Mouse (Mus musculus) lung, embryonic 15.5 days (tissue): ENCODE results near the gene Wdsub1. TPM values are rescaled to one million over a fixed set of nuclear protein-coding genes. Genes with fewer than 3 reads are reported as not detected.

Experiments
- ATAC-seq: fragments of 200-750 bp; cut with Nextera tagmentation; 2 replicates; pipeline ENCODE4 v1.8.0; 2017; ENCODE audit warnings: moderate number of reproducible peaks, borderline replicate concordance; ENCODE audit not compliant: low FRiP score, low TSS enrichment; ENCODE audit errors: extremely low read depth
- H3K27ac ChIP-seq: fragments of 300-500 bp; sonication (generic); 2 replicates; pipeline ENCODE4 v1.5.1; 2015; ENCODE audit warnings: moderate library complexity, mild to moderate bottlenecking, inconsistent platforms
- H3K27me3 ChIP-seq: fragments of 300-500 bp; sonication (generic); 2 replicates; pipeline ENCODE4 v1.6.1; 2015; ENCODE audit warnings: inconsistent platforms
- H3K36me3 ChIP-seq: fragments of 300-500 bp; sonication (generic); 2 replicates; pipeline ENCODE4 v1.6.1; 2015; ENCODE audit warnings: inconsistent platforms
- H3K4me1 ChIP-seq: fragments of 300-500 bp; sonication (generic); 2 replicates; pipeline ENCODE4 v1.6.1; 2015; ENCODE audit warnings: inconsistent platforms
- H3K4me2 ChIP-seq: fragments of 300-500 bp; sonication (generic); 2 replicates; pipeline ENCODE4 v1.6.1; 2015; ENCODE audit warnings: inconsistent platforms, mild to moderate bottlenecking, moderate library complexity
- H3K4me3 ChIP-seq: fragments of 300-500 bp; sonication (generic); 2 replicates; pipeline ENCODE4 v1.5.1; 2015; ENCODE audit warnings: mild to moderate bottlenecking, inconsistent platforms
- H3K9ac ChIP-seq: fragments of 300-500 bp; sonication (generic); 2 replicates; pipeline ENCODE4 v1.6.1; 2015; ENCODE audit warnings: inconsistent platforms
- H3K9me3 ChIP-seq: fragments of 300-500 bp; sonication (generic); 2 replicates; pipeline ENCODE4 v1.6.1; 2016; ENCODE audit warnings: inconsistent platforms
- WGBS: fragments of 180-500 bp; shearing (Covaris S2); methylation state at CpG from one replicate; pipeline ENCODE4 v1.1.7; 2015; 5-methylcytosine and 5-hydroxymethylcytosine counted together
- polyA plus RNA-seq: library from polyadenylated mRNA; unstranded; fragments of >200 nt; fragmentation: Nextera tagmentation; extraction: Ambion mirVana; gene quantifications from 2 replicates; pipeline ENCODE4 v1.2.1, GENCODE M21; 2015

Wdsub1 gene
- polyA plus RNA-seq, 1 experiment from 2014 or later: 35.6 TPM

- 70% methylated on average over 8 of the region's 8 CpGs for WGBS
- no peak overlapping the region for H3K4me2 ChIP-seq
- H3K4me3 ChIP-seq: no peak overlapping the region
- H3K9me3 ChIP-seq: no peaks in the 10 kb centered on the region
- peaks cover 31% of the 10 kb centered on the region for H3K36me3 ChIP-seq
- H3K9ac ChIP-seq: no peak overlapping the region
- H3K27me3 ChIP-seq: no peaks in the 10 kb centered on the region
- H3K4me1 ChIP-seq: 0 out of 2 replicates have a peak, but pooled peaks cover 4% of the 10 kb centered on the region
- H3K27ac ChIP-seq: no peak overlapping the region
- no peak for ATAC-seq
Observed at GRCm38 (mm10) chr2:59802722-59803387, 79.5 kb downstream of the Wdsub1 start.
